Mouse (Mus musculus) bone marrow macrophage, adult 2 months (primary cell): Measurements from ENCODE around the gene AI481877. TPM values are rescaled to one million over a fixed set of nuclear protein-coding genes. Genes with fewer than 3 reads are reported as not detected.
A peak's percentile ranks its signal among the peaks of the same experiment; 100 is the strongest.

Experiments used
- H3K27ac ChIP-seq: 2 replicates; pipeline ENCODE4 v1.5.1; 2012; ENCODE audit warnings: low read depth, low read length; ENCODE audit not compliant: insufficient read depth
- H3K4me1 ChIP-seq: 2 replicates; pipeline ENCODE4 v1.6.1; 2012; ENCODE audit warnings: low read length; ENCODE audit not compliant: control insufficient read depth, insufficient read depth
- H3K4me3 ChIP-seq: 2 replicates; pipeline ENCODE4 v1.5.1; 2012; ENCODE audit warnings: mild to moderate bottlenecking, low read length, moderate library complexity; ENCODE audit not compliant: insufficient read depth
- CTCF ChIP-seq: IDR thresholded peaks from 2 replicates; pipeline ENCODE4 v1.5.1; 2012; ENCODE audit warnings: low read depth, mild to moderate bottlenecking, low read length, moderate library complexity
- POLR2A ChIP-seq: IDR thresholded peaks from 2 replicates; pipeline ENCODE4 v1.6.1; 2012; ENCODE audit warnings: mild to moderate bottlenecking, low read depth, low read length, borderline replicate concordance
- polyA plus RNA-seq: library from polyadenylated mRNA; stranded (reverse); fragments of >200 nt; gene quantifications from 2 replicates; pipeline ENCODE4 v1.2.4, GENCODE M21; 2012; ENCODE audit not compliant: missing spikeins, insufficient read depth, insufficient read length

The AI481877 gene
- polyA plus RNA-seq, 1 experiment, result not detected

DNA sequence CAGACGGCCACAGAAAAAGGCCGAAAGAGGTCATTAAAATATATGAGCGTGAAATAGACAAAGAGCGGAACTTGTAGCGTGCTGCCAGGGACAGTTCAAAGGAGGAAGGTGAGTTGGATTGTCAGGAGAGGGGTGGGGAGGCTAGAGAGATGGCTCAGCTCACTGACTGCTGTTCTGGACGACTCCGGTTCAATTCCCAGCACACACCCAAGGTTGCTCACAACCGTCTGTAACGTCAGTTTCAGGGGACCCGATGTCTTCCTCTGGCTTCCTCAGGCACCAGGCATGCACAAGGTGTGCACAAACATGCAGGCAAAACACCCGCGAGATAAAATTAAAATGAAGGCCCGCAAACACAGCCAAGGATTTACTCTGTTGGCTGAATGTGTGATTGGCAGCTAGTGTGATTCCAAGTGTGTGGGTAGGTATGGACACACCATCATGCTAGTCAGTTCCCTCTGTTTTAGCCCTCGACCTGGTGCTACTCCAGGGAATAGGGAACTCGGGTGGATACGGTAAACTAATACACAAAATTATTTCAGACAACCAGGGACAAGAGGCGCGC is 102.9 kb downstream of the AI481877 start:
- peak overlapping the region; percentile 88; the same call in 1 of the 2 replicates for H3K27ac ChIP-seq
- H3K4me1 ChIP-seq, result peaks cover 21% of the 10 kb centered on the region
- TF ChIP-seq CTCF (no peak), POLR2A (no peak)
- H3K4me3 ChIP-seq, result peak overlapping the region; percentile 74

DNA sequence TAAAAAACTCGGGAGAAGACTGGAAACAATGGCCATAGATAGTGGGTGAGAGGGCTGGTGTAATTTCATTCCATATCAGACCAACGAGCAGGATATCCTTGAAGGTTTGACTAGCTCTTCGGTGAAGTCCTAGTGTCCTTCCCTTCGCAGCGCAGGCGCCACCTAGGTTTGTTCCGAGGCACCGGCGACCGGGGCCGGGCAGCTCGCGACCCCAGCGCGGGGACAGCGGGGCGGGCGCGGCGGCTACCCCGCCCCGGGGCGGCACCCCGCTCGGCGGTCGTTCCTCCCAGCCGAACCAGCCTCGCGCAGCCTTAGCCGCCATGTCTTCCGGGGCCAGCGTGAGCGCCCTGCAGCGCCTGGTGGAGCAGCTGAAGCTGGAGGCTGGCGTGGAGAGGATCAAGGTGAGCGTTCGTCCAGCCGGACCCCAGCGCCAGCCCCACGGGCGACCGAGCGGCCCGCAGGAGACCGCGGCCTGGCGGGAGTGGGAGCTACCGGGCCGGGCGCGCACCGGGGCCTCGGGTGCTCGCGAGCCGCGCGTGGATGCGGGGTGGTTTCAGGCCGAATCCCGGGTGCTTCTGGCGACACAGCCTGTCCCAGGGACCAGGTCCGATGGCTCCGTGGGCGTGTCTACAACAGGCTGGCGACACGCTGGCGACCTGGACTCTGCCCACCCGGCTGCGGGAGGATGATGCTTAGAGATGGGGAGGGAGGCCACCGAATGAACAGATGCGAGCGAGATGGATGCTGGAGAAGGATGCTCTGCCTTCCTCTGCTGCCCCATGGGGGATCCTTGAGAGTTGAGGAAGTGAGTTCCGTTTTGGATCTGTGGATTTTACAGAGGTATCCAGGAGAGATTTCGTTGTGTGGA is 103.6 kb downstream of the AI481877 start, which contains the start of gene Gng10:
Gene Gng10 (plus strand): TSS at position 171 of the 868 bp plus-strand sequence.
- peak within 1 kb of the TSS; percentile 74 for H3K4me3 ChIP-seq
- 0 out of 2 replicates have a peak within 1 kb of the TSS, but pooled peaks have one; percentile 40 for H3K27ac ChIP-seq
- no peak for TF ChIP-seq POLR2A
- no peak for TF ChIP-seq CTCF

DNA sequence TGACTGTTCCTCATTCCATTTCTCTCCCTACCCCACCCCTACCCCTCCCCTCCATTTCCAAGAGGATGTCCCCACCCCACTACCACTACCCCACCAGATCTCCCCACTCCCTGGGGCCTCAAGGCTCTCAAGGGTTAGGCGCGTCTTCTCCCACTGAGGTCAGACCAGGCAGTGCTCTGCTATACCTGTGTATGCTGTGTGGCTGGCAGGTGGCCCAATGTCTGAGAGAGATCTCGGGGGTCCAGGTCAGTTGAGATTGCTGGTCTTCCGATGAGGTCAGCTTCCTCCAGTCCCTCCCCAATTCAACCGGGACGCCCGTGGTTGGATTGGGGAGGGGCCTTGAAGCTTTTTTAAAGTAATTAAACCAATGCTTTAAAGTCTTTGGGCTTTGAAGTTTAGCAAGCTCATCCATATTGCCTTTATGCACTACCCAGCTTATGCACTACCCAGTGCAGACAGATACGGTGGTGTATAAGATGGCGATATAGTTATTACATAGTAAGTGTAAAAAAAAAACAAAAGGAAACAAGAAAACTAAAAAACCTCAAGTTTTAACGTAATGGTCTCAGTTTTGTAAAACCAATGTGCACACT is 104.4 kb downstream of the AI481877 start:
- H3K27ac ChIP-seq, result no peak overlapping the region
- TF ChIP-seq CTCF (no peak), POLR2A (no peak)
- peak overlapping the region; percentile 74 for H3K4me3 ChIP-seq
- H3K4me1 ChIP-seq, result peaks cover 11% of the 10 kb centered on the region

More for the DNA sequence above, 103.6 kb downstream of the AI481877 start, which contains the start of gene Gng10:
- H3K4me1 ChIP-seq, result peaks cover 18% of the 10 kb centered on the region

DNA sequence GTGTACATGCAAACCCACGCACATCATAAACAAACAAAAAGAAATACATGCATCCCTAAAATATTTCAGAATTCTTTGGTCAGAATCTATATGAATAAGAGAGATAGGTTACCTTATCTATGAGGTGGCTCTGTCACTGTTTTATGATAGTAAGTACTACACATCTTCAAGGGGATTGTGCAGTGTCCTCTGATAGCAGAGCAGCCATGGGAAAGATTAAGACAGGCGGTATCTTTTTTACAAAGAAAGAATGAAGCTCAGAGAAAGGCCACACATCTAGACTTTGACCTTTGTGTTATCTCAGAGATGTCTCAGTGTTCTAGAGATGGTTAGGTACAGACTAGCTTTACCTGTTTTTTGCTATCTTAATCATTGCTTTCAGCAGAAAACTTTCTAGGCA is 121.9 kb downstream of the AI481877 start:
- Histone ChIP-seq H3K4me1 (no peaks in the 10 kb centered on the region), H3K27ac (no peak overlapping the region), H3K4me3 (no peak overlapping the region)
- TF ChIP-seq POLR2A (no peak), CTCF (no peak)

DNA sequence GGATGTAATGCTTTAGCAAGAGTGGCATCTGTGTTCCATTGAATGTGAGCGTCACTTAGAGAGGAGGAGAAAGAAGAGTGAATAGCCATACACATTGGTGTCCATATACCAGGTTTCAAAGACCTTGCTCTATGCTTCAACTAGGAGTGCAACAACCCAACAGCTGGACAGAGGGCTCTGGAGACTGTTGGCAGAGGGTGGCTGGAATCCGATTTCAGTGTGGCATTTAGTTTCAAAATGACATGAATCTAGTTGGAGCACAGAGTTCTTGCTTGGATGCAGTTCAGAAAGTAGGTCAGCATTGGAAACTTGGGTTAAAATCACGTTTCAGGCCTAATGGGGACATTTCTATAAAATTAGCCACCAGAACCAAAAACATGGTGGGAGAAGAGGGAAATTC is 123.6 kb downstream of the AI481877 start:
- Histone ChIP-seq H3K4me1 (no peaks in the 10 kb centered on the region), H3K27ac (no peak overlapping the region), H3K4me3 (no peak overlapping the region)
- no peak for TF ChIP-seq POLR2A
- no peak for TF ChIP-seq CTCF

DNA sequence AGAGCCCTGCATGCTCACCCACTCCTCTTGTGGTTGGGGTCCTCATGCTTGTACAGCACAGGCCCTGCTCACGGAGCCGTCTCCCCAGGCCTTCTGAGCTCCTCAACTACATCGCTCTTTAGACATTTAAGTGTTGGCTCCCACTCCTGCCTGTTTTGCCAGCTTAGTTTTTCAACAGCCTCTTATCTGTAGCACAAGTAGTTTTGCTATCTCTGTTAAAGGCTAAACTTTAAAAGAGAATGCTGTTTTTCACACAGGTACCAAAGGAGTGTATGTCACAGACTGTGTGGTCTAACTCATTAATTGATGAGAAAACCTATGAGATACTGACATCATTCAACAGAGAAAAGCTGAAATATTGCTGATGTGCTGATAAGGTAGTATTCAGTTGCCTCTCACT is 127.3 kb downstream of the AI481877 start:
- TF ChIP-seq CTCF (no peak), POLR2A (no peak)
- no peak overlapping the region for H3K4me3 ChIP-seq
- H3K4me1 ChIP-seq, result peaks cover 19% of the 10 kb centered on the region
- H3K27ac ChIP-seq, result no peak overlapping the region

DNA sequence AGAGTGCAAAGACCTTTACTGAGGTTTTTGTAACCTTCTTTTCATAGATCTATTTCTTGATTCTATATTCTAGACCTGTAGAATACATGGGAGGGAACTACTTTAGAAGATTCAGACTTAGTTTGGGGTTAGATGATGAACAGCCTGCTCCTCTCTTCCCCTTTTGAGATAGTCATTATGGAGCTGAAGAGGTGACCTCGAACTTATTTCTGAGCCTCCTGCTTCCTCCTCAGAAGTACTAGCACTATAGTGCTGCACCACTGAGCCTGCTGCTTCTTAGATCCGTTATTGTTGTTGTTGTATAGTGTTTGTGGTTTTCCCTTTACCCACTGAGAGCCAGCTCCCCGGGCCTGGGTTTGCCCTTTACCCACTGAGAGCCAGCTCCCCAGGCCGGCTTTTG is 129.1 kb downstream of the AI481877 start:
- H3K4me3 ChIP-seq, result no peak overlapping the region
- H3K27ac ChIP-seq, result no peak overlapping the region
- TF ChIP-seq CTCF, result no peak
- TF ChIP-seq POLR2A, result no peak
- H3K4me1 ChIP-seq, result peaks cover 35% of the 10 kb centered on the region

DNA sequence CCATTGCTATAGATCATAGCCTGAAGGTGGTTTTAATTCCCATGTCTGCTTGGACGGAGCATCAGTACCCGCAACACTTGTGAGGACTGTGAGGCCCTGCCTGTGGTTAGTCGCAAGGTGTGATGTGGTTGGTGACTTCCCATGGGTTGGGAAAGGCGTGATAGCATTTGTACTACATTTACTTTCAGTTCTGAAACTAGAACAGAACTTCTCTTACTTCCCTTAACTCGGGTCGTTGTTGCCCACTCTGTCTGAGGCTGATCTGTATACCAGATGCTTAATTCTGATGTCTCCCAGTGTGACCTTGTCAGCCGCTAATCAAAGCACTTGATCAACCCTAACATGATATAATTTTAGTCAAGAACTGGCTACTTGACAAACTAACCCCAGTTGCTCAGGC is 129.6 kb downstream of the AI481877 start:
- no peak for TF ChIP-seq CTCF
- no peak for TF ChIP-seq POLR2A
- Histone ChIP-seq H3K4me1 (peaks cover 38% of the 10 kb centered on the region), H3K4me3 (no peak overlapping the region), H3K27ac (no peak overlapping the region)

DNA sequence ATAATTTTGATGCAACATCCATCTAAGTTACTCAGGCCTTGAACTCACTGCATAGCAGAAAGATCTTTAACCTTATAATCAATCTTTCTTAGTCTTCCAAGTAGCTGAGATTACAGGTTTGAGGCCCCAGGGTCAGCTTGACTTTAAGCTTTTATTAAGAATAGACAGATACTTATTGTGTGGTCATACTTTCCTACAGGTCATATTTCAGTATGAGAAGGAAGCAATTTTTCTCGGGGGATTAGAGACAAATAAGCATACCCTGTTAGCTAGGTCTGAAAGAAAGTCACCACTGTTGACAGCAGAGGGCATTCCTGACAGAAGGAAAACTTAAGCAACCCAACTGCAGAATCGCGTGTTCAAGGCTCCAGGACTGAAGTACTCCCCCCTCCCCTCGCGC is 130.8 kb downstream of the AI481877 start:
- TF ChIP-seq CTCF (no peak), POLR2A (no peak)
- H3K27ac ChIP-seq, result no peak overlapping the region
- H3K4me1 ChIP-seq, result peaks cover 38% of the 10 kb centered on the region
- H3K4me3 ChIP-seq, result no peak overlapping the region

DNA sequence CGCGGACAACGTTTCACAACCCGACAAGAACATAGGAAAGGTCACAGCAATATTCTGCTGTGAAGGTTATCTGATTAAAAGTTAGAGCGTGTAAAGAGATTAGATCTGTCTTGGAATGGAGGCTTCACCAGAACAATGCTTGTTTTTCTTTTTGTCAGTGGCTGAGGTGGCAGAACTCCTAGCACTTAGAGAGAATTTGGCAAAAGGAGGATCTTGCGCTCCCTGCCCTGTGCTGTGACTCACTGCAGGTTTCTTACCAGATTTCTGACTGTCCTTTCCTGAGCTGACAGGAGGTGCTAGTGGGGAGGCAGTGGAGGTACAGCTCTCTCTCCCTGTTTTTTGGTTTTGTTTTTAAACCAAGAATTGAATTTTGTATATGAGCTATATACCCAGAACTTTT is 131.8 kb downstream of the AI481877 start:
- Histone ChIP-seq H3K27ac (no peak overlapping the region), H3K4me3 (no peak overlapping the region), H3K4me1 (peaks cover 38% of the 10 kb centered on the region)
- TF ChIP-seq POLR2A (no peak), CTCF (no peak)
